Mouse (Mus musculus) stomach, postnatal 0 days (tissue): ENCODE measurements around the gene Specc1. TPM values are rescaled to one million over a fixed set of nuclear protein-coding genes. Genes with fewer than 3 reads are reported as not detected.
A peak's percentile ranks its signal among the peaks of the same experiment; 100 is the strongest.

Experiments used
- ATAC-seq: fragments of 200-750 bp; cut with Nextera tagmentation; 2 replicates; pipeline ENCODE4 v1.8.0; 2017; ENCODE audit not compliant: low FRiP score, low TSS enrichment
- DNase-seq: peaks from one replicate; pipeline ENCODE4 v3.0.0-alpha.2; 2016; ENCODE audit warnings: low spot score
- H3K27ac ChIP-seq: fragments of 300-500 bp; sonication (generic); replicated peaks from 2 replicates; pipeline ENCODE4 v1.5.1; 2014; ENCODE audit warnings: mild to moderate bottlenecking, control low read depth
- H3K27me3 ChIP-seq: fragments of 300-500 bp; sonication (generic); 2 replicates; pipeline ENCODE4 v1.6.1; 2014; ENCODE audit warnings: low read length; ENCODE audit not compliant: control insufficient read depth, insufficient read depth
- H3K36me3 ChIP-seq: fragments of 300-500 bp; sonication (generic); 2 replicates; pipeline ENCODE4 v1.6.1; 2014; ENCODE audit warnings: low read length, mixed read lengths; ENCODE audit not compliant: control insufficient read depth, insufficient read depth
- H3K4me1 ChIP-seq: fragments of 300-500 bp; sonication (generic); replicated peaks from 2 replicates; pipeline ENCODE4 v1.6.1; 2014; ENCODE audit warnings: antibody characterized with exemption; ENCODE audit not compliant: control insufficient read depth, insufficient read depth
- H3K4me2 ChIP-seq: fragments of 300-500 bp; sonication (generic); replicated peaks from 2 replicates; pipeline ENCODE4 v1.6.1; 2014; ENCODE audit warnings: low read depth, mild to moderate bottlenecking, control low read depth, moderate library complexity
- H3K4me3 ChIP-seq: fragments of 300-500 bp; sonication (generic); 2 replicates; pipeline ENCODE4 v1.5.1; 2014; ENCODE audit warnings: low read depth, low read length, control low read depth
- H3K9ac ChIP-seq: fragments of 300-500 bp; sonication (generic); 2 replicates; pipeline ENCODE4 v1.6.1; 2014; ENCODE audit warnings: mild to moderate bottlenecking, low read length, control low read depth, mixed read lengths
- H3K9me3 ChIP-seq: fragments of 300-500 bp; sonication (generic); 2 replicates; pipeline ENCODE4 v1.6.1; 2016; ENCODE audit warnings: low read length; ENCODE audit not compliant: control insufficient read depth
- CTCF ChIP-seq: IDR thresholded peaks from 2 replicates; pipeline ENCODE4 v1.5.1; 2016; ENCODE audit warnings: antibody characterized with exemption, low read depth, mild to moderate bottlenecking, moderate library complexity
- EP300 ChIP-seq: optimal IDR thresholded peaks from 2 replicates; pipeline ENCODE3; 2016; ENCODE audit warnings: antibody characterized with exemption
- WGBS: fragments of 180-500 bp; shearing (Covaris S2); extraction: QIAGEN DNeasy Blood & Tissue Kit; methylation state at CpG from one replicate; pipeline ENCODE4 v1.1.7; 2014; 5-methylcytosine and 5-hydroxymethylcytosine counted together
- polyA plus RNA-seq: library from polyadenylated mRNA; unstranded; fragments of >200 nt; fragmentation: Nextera tagmentation; extraction: Ambion mirVana; gene quantifications from 2 replicates; pipeline ENCODE4 v1.2.1, GENCODE M21; 2015

Gene Specc1
- polyA plus RNA-seq, 1 experiment from 2014 or later: 3.2 TPM

DNA sequence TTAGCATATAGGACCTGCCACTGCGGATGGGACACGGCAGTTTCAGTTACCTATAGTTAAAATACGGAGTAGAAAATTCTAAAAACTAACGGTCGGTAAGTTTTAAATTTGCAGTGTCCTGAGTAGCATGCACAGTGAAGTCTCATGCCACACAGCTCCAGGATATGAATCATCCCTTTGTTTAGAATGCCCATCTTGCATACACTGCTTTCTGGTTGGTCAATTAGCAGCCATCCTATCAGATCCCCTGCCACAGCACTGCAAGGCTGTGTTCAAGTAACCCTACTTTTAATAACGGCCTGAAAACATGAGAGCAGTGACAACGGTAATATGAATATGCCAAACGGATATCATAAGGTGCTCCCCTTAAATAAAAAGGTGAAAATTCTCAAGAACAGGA lies 118.0 kb downstream of the Specc1 start:
- H3K27me3 ChIP-seq: no peaks in the 10 kb centered on the region
- H3K36me3 ChIP-seq: no peaks in the 10 kb centered on the region
- H3K27ac ChIP-seq: no peak overlapping the region
- DNase-seq: no peak
- no peak overlapping the region for H3K4me2 ChIP-seq
- no peaks in the 10 kb centered on the region for H3K4me1 ChIP-seq
- WGBS: 85% methylated on average over 8 of the region's 8 CpGs
- no peak overlapping the region for H3K4me3 ChIP-seq
- no peak overlapping the region for H3K9ac ChIP-seq
- H3K9me3 ChIP-seq: no peaks in the 10 kb centered on the region
- TF ChIP-seq EP300 (no peak), CTCF (no peak)
- ATAC-seq: no peak

DNA sequence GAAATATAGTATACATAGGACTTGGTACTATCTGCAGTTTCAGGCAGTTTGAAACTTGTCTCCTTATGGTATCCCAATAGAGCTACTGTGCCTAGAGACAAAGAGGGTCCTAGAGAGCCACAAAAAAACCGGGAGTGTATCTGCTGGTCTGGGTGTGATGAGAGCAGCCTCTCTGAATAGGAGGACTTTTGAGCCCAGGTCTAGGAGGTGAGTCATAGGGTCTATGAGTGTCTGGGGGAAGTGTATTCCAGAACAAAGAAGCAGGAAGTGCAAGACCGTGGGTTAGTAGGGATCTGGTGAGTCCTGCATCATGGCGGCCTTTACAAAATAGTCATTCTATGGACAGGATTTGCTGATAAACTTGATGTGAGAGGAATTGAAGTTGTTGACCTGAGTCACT lies 118.5 kb downstream of the Specc1 start:
- ATAC-seq: no peak
- TF ChIP-seq EP300 (no peak), CTCF (no peak)
- Histone ChIP-seq H3K9me3 (no peaks in the 10 kb centered on the region), H3K36me3 (no peaks in the 10 kb centered on the region), H3K27me3 (no peaks in the 10 kb centered on the region), H3K4me2 (no peak overlapping the region), H3K27ac (no peak overlapping the region), H3K9ac (no peak overlapping the region), H3K4me1 (no peaks in the 10 kb centered on the region), H3K4me3 (no peak overlapping the region)
- WGBS: 74% methylated on average over 3 of the region's 3 CpGs
- DNase-seq: no peak

DNA sequence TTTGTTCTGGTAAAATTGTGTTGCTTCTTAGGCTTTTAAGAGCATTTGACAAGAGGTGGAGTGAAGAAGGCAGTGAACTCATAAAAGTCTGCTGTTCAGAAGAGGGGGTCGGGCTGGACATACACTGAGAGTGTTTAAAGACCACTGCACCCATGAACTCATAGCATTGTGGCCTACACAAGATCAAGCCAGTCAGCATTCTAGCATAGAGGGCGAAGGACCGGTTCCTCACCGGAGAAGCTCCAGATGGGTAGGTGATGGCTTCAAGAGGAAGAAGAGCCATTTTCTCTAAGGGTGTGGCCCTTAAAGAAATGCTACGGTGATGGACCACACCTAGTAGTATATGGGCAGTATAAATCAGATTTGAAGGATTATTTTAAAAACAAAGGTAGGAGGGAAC lies 119.0 kb downstream of the Specc1 start:
- DNase-seq: no peak
- TF ChIP-seq EP300: no peak
- no peak for TF ChIP-seq CTCF
- Histone ChIP-seq H3K4me1 (no peaks in the 10 kb centered on the region), H3K9me3 (no peaks in the 10 kb centered on the region), H3K4me3 (no peak overlapping the region), H3K36me3 (no peaks in the 10 kb centered on the region), H3K27me3 (no peaks in the 10 kb centered on the region), H3K4me2 (no peak overlapping the region), H3K9ac (no peak overlapping the region), H3K27ac (no peak overlapping the region)
- WGBS: 89% methylated on average over 5 of the region's 5 CpGs
- ATAC-seq: no peak

DNA sequence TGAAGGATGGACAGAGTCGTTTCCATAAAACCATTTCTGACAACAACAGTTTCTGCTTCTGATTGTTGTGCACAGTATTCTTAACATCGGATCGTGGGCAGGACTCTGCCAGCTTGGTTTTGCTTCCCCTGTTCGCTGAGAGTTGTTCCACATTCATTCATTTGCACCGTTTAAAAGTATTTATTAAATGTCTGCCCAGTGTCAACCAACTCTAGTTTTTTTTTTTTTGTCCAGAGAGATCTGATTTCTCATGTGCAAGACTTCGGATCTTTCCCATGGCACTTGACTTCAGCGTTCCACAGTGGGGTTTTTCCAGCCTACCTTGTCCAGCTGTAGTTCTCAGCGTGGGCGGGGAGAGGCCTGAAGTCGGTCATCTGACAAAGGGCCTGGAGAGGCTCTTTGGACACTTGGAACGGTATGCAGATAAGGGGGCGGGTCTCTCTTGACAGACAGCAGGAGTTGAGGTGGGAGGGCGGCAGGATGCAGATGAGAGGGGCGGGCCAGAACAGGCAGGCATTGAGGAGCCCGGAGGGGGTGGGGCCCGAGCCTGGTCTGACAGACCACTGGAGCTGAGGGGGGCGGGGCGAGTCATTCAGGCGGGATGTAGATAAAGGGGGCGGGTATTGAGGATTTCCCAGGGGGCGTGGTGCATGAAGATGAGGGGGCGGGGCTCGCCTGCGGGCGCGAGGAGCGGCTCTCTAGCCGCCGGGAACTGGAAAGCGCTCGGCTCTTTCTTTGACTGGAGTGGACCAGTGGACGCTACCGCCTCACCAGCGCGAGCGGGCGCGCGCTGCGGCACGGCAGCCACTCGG lies 120.0 kb downstream of the Specc1 start:
- DNase-seq (peak; percentile 100), ATAC-seq (peak; percentile 98)
- 4% methylated on average over 30 of the region's 42 CpGs for WGBS
- no peaks in the 10 kb centered on the region for H3K27me3 ChIP-seq
- peak overlapping the region; percentile 72 for H3K4me3 ChIP-seq
- peak overlapping the region; percentile 82 for H3K9ac ChIP-seq
- no peaks in the 10 kb centered on the region for H3K9me3 ChIP-seq
- peak overlapping the region; percentile 91 for H3K27ac ChIP-seq
- peak overlapping the region; percentile 99 for H3K4me2 ChIP-seq
- H3K36me3 ChIP-seq: no peaks in the 10 kb centered on the region
- H3K4me1 ChIP-seq: no peaks in the 10 kb centered on the region
- TF ChIP-seq EP300: no peak
- no peak for TF ChIP-seq CTCF

DNA sequence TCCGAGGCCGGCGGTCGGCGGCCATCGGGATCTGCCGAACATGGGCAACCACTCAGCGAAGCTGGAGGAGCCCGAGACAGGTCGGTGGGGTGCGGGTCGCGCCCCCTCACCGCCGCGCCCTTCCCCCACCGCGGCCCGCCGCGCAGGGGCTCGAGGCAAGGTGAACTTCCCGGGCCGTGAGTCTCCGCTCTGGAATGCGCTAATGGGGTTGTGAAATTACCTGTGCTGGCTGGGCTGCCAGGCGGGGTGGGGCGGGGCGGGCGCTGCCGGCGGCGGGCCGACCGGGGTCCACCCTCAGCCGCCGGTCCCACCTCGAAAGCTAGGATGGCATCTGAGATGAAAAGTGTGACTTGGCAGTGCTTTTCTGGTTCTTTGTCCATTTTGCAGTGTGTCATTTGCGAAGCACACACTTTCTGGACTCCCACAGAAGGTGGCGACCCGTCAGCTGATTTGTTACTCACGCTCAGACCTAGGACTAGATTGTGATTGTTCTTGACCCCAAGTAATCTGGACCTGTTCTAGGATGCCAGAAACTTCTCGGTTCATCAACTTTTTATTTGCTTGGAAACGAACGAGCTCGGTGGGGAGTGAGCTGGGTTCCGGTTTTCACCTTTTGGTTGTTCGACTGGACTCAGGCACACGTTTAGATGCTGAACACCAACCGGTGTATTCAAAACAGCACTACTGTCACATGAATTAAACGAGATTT lies 120.7 kb downstream of the Specc1 start:
- 1% methylated on average over 47 of the region's 51 CpGs for WGBS
- peak overlapping the region; percentile 82 for H3K9ac ChIP-seq
- peak overlapping the region; percentile 72 for H3K4me3 ChIP-seq
- peak overlapping the region; percentile 91 for H3K27ac ChIP-seq
- H3K4me2 ChIP-seq: peak overlapping the region; percentile 99
- peak; percentile 77 for DNase-seq
- H3K9me3 ChIP-seq: no peaks in the 10 kb centered on the region
- no peaks in the 10 kb centered on the region for H3K36me3 ChIP-seq
- H3K27me3 ChIP-seq: no peaks in the 10 kb centered on the region
- peak; percentile 78 for ATAC-seq
- no peaks in the 10 kb centered on the region for H3K4me1 ChIP-seq
- TF ChIP-seq CTCF (no peak), EP300 (no peak)

DNA sequence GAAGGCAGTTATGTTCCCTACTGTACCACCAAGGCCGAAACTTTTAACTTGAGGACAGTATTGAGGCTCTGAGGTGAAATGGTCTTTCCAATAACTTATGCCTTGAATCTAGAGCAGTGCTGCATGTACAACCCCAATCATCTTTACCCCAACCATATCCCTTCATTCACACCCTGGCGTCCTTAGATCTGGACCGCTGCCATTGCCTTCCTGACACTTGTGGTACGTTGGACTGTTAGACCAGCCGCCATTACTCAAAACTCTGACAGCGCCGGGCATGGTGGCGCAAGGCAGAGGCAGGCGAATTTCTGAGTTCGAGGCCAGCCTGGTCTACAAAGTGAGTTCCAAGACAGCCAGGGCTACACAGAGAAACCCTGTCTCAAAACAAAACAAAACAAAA lies 121.8 kb downstream of the Specc1 start:
- DNase-seq (no peak), ATAC-seq (no peak)
- H3K4me2 ChIP-seq: no peak overlapping the region
- H3K9me3 ChIP-seq: no peaks in the 10 kb centered on the region
- no peaks in the 10 kb centered on the region for H3K27me3 ChIP-seq
- H3K4me1 ChIP-seq: no peaks in the 10 kb centered on the region
- H3K27ac ChIP-seq: no peak overlapping the region
- no peak overlapping the region for H3K9ac ChIP-seq
- no peaks in the 10 kb centered on the region for H3K36me3 ChIP-seq
- WGBS: 91% methylated on average over 10 of the region's 10 CpGs
- no peak overlapping the region for H3K4me3 ChIP-seq
- TF ChIP-seq EP300 (no peak), CTCF (no peak)
